Mouse (Mus musculus): ENCODE results near the gene Glod5. TPM values are rescaled to one million over a fixed set of nuclear protein-coding genes. Genes with fewer than 3 reads are reported as not detected.
"Not testable (repeated sequence)": the region's sequence is repeated elsewhere in the genome, so short reads cannot be mapped to it uniquely, and the experiment has no call there.

Gene Glod5
- polyA plus RNA-seq (2015; fragmentation: Nextera tagmentation; extraction: Ambion mirVana): 0.74 and 0.77 TPM in 2 replicates

DNA sequence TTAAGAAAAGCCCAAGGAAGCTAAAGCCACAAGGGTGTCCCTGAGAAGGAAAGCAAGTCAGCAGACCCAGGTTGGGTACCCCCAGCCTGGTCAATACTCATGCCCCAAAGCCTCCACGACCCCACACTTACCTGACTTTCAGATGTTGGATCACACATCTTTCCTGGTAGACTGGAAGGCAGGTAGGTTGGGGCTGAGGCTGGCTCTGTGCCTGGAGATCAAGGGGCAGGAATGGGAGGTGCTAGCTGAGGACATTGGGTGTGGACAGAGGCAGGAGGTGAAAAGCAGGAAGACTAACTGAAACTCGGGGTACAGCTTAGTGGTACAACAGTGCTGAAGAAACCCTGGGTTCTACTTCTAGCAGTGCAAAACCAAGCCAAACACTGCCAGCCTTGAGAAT lies at the start of gene Glod5:
Gene Glod5, minus strand, starts transcription at position 207 of the 400 bp plus-strand sequence.
- Histone ChIP-seq H3K4me1 (ENCODE audit: control insufficient read depth, insufficient read depth, low read length) (no peaks in the 10 kb centered on the region), H3K9ac (ENCODE audit: low read length) (no peak within 1 kb of the TSS), H3K4me2 (ENCODE audit: low read depth, low read length) (no peak within 1 kb of the TSS), H3K27me3 (ENCODE audit: control insufficient read depth, insufficient read depth, low read length) (no peaks in the 10 kb centered on the region), H3K4me3 (ENCODE audit: low read length) (no peak within 1 kb of the TSS), H3K9me3 (replicated peaks; ENCODE audit: control insufficient read depth, low read length) (no peaks in the 10 kb centered on the region), H3K36me3 (ENCODE audit: control insufficient read depth, insufficient read depth) (no peaks in the 10 kb centered on the region), H3K27ac (ENCODE audit: low read length) (no peak within 1 kb of the TSS)
- WGBS: 39% methylated on average over 2 of the region's 2 CpGs
- no peak for ATAC-seq (replicated peaks; ENCODE audit: extremely low read depth, insufficient read depth, low FRiP score)

DNA sequence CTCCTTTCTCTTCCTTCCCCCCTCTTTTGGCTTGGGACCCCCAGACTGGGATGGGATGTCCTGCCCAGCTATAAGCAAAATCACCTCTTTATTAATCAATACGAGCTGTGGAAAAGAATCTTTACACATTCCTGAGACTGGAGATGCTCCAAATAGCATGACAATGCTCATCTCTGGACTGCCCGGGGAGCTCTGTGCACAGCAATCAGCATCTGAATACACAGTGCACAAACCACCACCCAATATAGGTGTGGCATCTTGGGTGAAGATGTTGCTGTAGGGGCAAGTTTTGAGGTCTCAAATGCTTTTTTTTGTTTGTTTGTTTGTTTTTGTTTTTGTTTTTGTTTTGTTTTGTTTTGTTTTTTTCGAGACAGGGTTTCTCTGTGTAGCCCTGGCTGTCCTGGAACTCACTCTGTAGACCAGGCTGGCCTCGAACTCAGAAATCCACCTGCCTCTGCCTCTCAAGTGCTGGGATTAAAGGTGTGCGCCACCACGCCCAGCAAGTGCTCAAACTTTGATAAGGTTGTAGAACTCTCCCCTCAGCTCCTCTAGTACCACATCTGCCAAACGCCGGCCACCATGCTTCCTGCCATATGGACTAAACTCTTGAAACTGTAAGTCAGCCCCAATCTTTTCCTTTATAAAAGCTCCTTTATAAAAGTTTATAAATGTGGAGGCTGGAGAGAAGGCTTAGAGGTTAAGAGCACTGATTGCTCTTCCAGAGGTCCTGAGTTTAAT lies 32.9 kb upstream of the Glod5 start:
- not testable (repeated sequence) for H3K4me3 ChIP-seq (ENCODE audit: low read length); H3K4me2 ChIP-seq (ENCODE audit: low read depth, low read length); ATAC-seq (replicated peaks; ENCODE audit: extremely low read depth, insufficient read depth, low FRiP score); H3K9me3 ChIP-seq (replicated peaks; ENCODE audit: control insufficient read depth, low read length); H3K9ac ChIP-seq (ENCODE audit: low read length); H3K4me1 ChIP-seq (ENCODE audit: control insufficient read depth, insufficient read depth, low read length); H3K36me3 ChIP-seq (ENCODE audit: control insufficient read depth, insufficient read depth); H3K27ac ChIP-seq (ENCODE audit: low read length); H3K27me3 ChIP-seq (ENCODE audit: control insufficient read depth, insufficient read depth, low read length)
- 77% methylated on average over 8 of the region's 8 CpGs for WGBS

DNA sequence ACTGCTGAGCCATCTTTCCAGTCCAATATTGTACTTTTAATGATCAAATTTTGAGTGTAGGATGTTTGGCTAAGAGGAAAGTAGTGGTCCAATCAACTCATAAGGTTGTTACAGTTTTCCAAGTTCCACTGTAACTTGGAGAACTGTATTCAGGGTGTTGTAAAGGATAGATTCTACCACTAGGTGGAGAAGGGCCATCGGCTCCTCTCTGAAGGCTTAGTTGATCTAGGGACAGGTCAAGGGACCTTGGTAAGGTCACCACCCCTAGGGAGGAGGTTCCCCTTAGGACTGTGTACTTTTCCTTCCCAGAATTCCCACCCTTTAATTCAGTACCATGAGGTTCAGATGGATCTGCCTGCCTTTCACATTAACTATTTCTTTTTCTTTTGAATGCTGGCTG lies 14.7 kb upstream of the Glod5 start:
- Histone ChIP-seq H3K4me1 (ENCODE audit: control insufficient read depth, insufficient read depth, low read length) (no peaks in the 10 kb centered on the region), H3K27me3 (ENCODE audit: control insufficient read depth, insufficient read depth, low read length) (no peaks in the 10 kb centered on the region), H3K9ac (ENCODE audit: low read length) (no peak overlapping the region), H3K36me3 (ENCODE audit: control insufficient read depth, insufficient read depth) (no peaks in the 10 kb centered on the region), H3K9me3 (replicated peaks; ENCODE audit: control insufficient read depth, low read length) (no peaks in the 10 kb centered on the region), H3K27ac (ENCODE audit: low read length) (no peak overlapping the region), H3K4me2 (ENCODE audit: low read depth, low read length) (no peak overlapping the region), H3K4me3 (ENCODE audit: low read length) (no peak overlapping the region)
- ATAC-seq (replicated peaks; ENCODE audit: extremely low read depth, insufficient read depth, low FRiP score): no peak
- WGBS: 70% methylated on average over 1 of the region's 1 CpGs

DNA sequence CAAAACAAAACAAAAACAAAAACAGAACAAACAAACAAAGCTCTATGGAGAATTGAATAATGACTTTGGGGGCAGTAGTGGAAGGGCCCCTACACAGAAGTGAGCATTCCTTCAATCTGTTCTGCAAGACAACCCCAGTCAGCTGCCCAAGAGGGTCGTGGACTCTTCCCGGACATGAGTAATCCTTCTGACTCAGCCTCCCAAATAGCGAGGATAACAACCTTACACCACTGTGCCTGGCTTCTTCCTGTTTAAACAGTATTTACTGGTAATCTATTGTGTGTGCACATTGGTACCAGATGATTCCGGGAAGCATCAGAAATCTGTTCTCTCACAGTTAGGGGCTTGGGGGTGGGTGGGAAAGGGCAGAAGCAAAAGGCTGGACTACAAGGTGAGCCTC lies 8.5 kb upstream of the Glod5 start:
- Histone ChIP-seq H3K36me3 (ENCODE audit: control insufficient read depth, insufficient read depth) (no peaks in the 10 kb centered on the region), H3K9ac (ENCODE audit: low read length) (no peak overlapping the region), H3K4me3 (ENCODE audit: low read length) (no peak overlapping the region), H3K9me3 (replicated peaks; ENCODE audit: control insufficient read depth, low read length) (no peaks in the 10 kb centered on the region), H3K27ac (ENCODE audit: low read length) (no peak overlapping the region), H3K4me2 (ENCODE audit: low read depth, low read length) (no peak overlapping the region), H3K4me1 (ENCODE audit: control insufficient read depth, insufficient read depth, low read length) (no peaks in the 10 kb centered on the region), H3K27me3 (ENCODE audit: control insufficient read depth, insufficient read depth, low read length) (no peaks in the 10 kb centered on the region)
- 54% methylated on average over 4 of the region's 4 CpGs for WGBS
- no peak for ATAC-seq (replicated peaks; ENCODE audit: extremely low read depth, insufficient read depth, low FRiP score)

DNA sequence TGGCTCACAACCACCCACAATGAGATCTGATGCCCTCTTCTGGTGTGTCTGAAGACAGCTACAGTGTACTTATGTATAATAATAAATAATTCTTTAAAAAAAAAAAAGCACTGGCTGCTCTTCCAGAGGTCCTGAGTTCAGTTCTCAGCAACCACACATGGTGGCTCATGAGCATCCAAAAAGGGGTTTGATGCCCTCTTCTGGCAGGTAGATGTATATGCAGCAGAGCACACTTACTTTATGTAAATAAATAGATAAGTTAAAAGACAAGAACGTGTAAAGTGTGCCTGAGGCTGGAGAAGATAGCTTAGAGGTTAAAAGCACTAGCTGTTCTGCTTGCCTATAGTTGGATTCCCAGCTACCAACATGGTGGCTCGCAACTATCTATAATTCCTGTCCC lies 6.5 kb upstream of the Glod5 start:
- H3K4me3 ChIP-seq (ENCODE audit: low read length): no peak overlapping the region
- no peaks in the 10 kb centered on the region for H3K4me1 ChIP-seq (ENCODE audit: control insufficient read depth, insufficient read depth, low read length)

DNA sequence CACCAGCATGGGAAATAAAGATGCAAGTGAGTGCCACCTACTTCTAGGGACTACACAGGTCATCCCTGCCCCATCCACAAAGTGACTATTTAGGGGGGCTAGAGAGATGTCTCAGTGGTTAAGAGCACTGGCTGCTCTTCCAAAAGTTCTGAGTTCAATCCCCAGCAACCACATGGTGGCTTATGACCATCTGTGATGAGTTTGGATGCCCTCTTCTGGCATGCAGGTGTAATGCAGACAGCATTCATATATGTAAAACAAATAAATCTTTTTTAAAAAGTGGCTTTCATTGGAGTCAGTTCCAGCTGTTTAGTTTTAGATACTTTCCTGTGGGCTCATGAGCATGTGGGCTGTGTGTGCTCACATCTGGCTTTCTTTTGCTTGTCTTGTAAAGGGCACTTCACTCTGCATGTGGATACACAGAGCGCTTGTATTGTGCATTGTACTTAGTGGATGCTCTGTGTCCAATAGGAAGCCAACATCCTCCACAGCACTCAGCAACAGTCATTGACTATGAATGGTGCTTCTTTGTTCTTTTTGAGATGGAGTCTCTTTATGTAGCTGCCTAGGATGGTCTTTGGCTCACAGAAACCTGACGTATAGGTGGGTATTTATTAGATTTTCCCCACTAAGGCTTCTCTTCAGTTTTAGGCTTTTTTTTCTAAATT lies 2.0 kb upstream of the Glod5 start:
- Histone ChIP-seq H3K4me2 (ENCODE audit: low read depth, low read length) (no peak overlapping the region), H3K4me1 (ENCODE audit: control insufficient read depth, insufficient read depth, low read length) (no peaks in the 10 kb centered on the region), H3K9ac (ENCODE audit: low read length) (no peak overlapping the region), H3K27ac (ENCODE audit: low read length) (no peak overlapping the region), H3K36me3 (ENCODE audit: control insufficient read depth, insufficient read depth) (no peaks in the 10 kb centered on the region), H3K4me3 (ENCODE audit: low read length) (no peak overlapping the region), H3K9me3 (replicated peaks; ENCODE audit: control insufficient read depth, low read length) (no peaks in the 10 kb centered on the region), H3K27me3 (ENCODE audit: control insufficient read depth, insufficient read depth, low read length) (no peaks in the 10 kb centered on the region)
- no peak for ATAC-seq (replicated peaks; ENCODE audit: extremely low read depth, insufficient read depth, low FRiP score)
- WGBS: 92% methylated on average over 2 of the region's 2 CpGs

More for the DNA sequence above, 6.5 kb upstream of the Glod5 start:
- H3K27me3 ChIP-seq (ENCODE audit: control insufficient read depth, insufficient read depth, low read length): no peaks in the 10 kb centered on the region
- no peak overlapping the region for H3K9ac ChIP-seq (ENCODE audit: low read length)
- no peak for ATAC-seq (replicated peaks; ENCODE audit: extremely low read depth, insufficient read depth, low FRiP score)
- H3K27ac ChIP-seq (ENCODE audit: low read length): no peak overlapping the region
- no peaks in the 10 kb centered on the region for H3K9me3 ChIP-seq (replicated peaks; ENCODE audit: control insufficient read depth, low read length)
- 57% methylated on average over 2 of the region's 2 CpGs for WGBS
- no peaks in the 10 kb centered on the region for H3K36me3 ChIP-seq (ENCODE audit: control insufficient read depth, insufficient read depth)
- H3K4me2 ChIP-seq (ENCODE audit: low read depth, low read length): no peak overlapping the region

DNA sequence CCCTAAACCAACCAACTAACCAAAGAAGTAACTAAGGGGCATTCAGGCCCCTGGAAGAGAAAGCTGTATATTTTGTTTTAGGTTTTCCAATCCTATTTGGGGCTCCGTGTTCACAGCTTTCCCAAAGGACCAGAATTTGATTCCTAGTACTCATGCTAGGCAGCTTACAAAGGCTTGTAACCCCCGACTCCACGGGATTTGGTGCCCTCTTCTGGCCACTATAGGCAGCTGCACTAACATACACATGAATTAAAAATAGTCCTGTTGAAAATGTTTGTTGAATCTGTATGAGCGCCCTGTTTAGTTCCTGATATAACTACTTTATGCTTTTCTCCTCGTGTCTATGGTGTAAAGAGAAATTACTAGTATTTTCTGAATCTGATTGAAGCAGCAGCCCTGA lies 1.1 kb downstream of the Glod5 start:
- Histone ChIP-seq H3K9ac (ENCODE audit: low read length) (no peak overlapping the region), H3K36me3 (ENCODE audit: control insufficient read depth, insufficient read depth) (no peaks in the 10 kb centered on the region), H3K9me3 (replicated peaks; ENCODE audit: control insufficient read depth, low read length) (no peaks in the 10 kb centered on the region), H3K4me3 (ENCODE audit: low read length) (no peak overlapping the region), H3K27ac (ENCODE audit: low read length) (no peak overlapping the region), H3K4me1 (ENCODE audit: control insufficient read depth, insufficient read depth, low read length) (no peaks in the 10 kb centered on the region), H3K27me3 (ENCODE audit: control insufficient read depth, insufficient read depth, low read length) (no peaks in the 10 kb centered on the region), H3K4me2 (ENCODE audit: low read depth, low read length) (no peak overlapping the region)
- ATAC-seq (replicated peaks; ENCODE audit: extremely low read depth, insufficient read depth, low FRiP score): no peak
- WGBS: 6% methylated on average over 5 of the region's 5 CpGs

DNA sequence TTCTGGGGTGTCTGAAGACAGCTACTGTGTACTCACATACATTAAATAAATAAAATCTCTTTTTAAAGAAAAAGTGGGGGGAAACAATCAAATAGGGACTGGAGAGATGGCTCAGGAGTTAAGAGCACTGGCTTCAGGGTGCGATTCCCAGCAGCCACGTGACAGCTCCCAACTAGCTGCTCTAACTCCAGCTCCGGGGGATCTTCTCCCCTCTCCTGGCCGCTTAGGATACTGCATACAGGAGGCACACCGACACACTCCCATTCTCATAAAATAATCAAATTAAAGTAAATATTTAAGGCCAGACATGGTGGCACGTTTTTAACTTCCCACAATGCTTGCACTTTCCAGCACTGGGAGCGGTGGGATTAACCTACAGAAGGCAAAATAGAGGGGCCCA lies 2.6 kb downstream of the Glod5 start:
- WGBS: 21% methylated on average over 7 of the region's 7 CpGs
- H3K27ac ChIP-seq (ENCODE audit: low read length); ATAC-seq (replicated peaks; ENCODE audit: extremely low read depth, insufficient read depth, low FRiP score); H3K4me2 ChIP-seq (ENCODE audit: low read depth, low read length); H3K27me3 ChIP-seq (ENCODE audit: control insufficient read depth, insufficient read depth, low read length); H3K4me3 ChIP-seq (ENCODE audit: low read length); H3K36me3 ChIP-seq (ENCODE audit: control insufficient read depth, insufficient read depth); H3K4me1 ChIP-seq (ENCODE audit: control insufficient read depth, insufficient read depth, low read length); H3K9ac ChIP-seq (ENCODE audit: low read length); H3K9me3 ChIP-seq (replicated peaks; ENCODE audit: control insufficient read depth, low read length): not testable (repeated sequence)

DNA sequence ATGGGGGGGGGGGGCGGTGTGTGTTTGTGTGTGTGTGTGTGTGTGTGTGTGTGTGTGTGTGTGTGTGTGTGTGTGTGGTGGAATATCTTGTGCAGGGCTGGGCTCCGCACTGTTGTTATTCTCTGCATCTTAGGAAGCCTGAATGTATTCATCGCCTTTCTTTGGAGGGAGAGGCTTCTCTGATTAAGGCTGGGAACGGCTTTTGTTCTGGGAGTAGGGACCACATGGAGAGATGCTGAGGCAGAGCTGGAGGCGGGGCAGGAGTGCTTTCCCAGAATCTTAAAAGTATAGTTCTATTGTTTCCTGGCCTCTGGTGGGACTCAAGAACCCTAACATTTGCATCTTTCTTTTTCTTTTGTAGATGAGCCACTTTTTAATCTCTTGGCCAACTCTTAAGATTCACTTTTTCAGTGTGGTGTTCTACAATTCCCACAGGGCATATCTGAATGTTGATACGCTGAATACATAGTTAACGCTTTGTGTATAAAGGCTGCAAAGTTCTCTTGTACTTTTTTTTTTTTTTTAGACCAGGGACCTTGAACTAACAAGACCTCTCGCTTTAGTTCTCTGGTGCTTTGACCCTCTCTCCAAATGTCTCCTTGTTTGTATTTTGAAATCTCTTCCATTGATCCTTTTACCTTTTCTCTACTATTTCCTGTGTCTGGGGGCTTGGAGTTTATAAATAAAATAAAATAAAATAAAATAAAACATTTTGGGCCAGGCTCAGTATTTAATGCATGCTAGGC lies 4.5 kb downstream of the Glod5 start:
- no peaks in the 10 kb centered on the region for H3K36me3 ChIP-seq (ENCODE audit: control insufficient read depth, insufficient read depth)
- 42% methylated on average over 6 of the region's 8 CpGs for WGBS
- H3K27me3 ChIP-seq (ENCODE audit: control insufficient read depth, insufficient read depth, low read length): no peaks in the 10 kb centered on the region
- ATAC-seq (replicated peaks; ENCODE audit: extremely low read depth, insufficient read depth, low FRiP score): no peak
- no peak overlapping the region for H3K27ac ChIP-seq (ENCODE audit: low read length)
- no peaks in the 10 kb centered on the region for H3K4me1 ChIP-seq (ENCODE audit: control insufficient read depth, insufficient read depth, low read length)
- no peak overlapping the region for H3K9ac ChIP-seq (ENCODE audit: low read length)
- no peaks in the 10 kb centered on the region for H3K9me3 ChIP-seq (replicated peaks; ENCODE audit: control insufficient read depth, low read length)
- H3K4me2 ChIP-seq (ENCODE audit: low read depth, low read length): no peak overlapping the region
- H3K4me3 ChIP-seq (ENCODE audit: low read length): no peak overlapping the region
